Mouse (Mus musculus): Measurements from ENCODE around the gene Atn1. TPM values are rescaled to one million over a fixed set of nuclear protein-coding genes. Genes with fewer than 3 reads are reported as not detected.

Atn1 gene
- polyA plus RNA-seq, 1 experiment from 2014 or later = 21.0 TPM

- Histone ChIP-seq H3K27me3 (no peaks in the 10 kb centered on the region), H3K9ac (no peak overlapping the region), H3K36me3 (peaks cover 9% of the 10 kb centered on the region), H3K27ac (replicated peaks) (peak overlapping the region; percentile 51), H3K9me3 (replicated peaks) (no peaks in the 10 kb centered on the region), H3K4me3 (replicated peaks) (no peak overlapping the region), H3K4me1 (peaks cover 14% of the 10 kb centered on the region; the same call in 1 of the 2 replicates), H3K4me2 (replicated peaks) (no peak overlapping the region)
- WGBS = 74% methylated on average over 15 of the region's 15 CpGs
- peak; percentile 53; the same call in 1 of the 2 replicates for ATAC-seq (ENCODE audit: insufficient number of reproducible peaks, low FRiP score, low TSS enrichment, low read depth)
Observed at GRCm38 (mm10) chr6:124694166-124694955, 62.0 kb downstream of the Atn1 start.

DNA sequence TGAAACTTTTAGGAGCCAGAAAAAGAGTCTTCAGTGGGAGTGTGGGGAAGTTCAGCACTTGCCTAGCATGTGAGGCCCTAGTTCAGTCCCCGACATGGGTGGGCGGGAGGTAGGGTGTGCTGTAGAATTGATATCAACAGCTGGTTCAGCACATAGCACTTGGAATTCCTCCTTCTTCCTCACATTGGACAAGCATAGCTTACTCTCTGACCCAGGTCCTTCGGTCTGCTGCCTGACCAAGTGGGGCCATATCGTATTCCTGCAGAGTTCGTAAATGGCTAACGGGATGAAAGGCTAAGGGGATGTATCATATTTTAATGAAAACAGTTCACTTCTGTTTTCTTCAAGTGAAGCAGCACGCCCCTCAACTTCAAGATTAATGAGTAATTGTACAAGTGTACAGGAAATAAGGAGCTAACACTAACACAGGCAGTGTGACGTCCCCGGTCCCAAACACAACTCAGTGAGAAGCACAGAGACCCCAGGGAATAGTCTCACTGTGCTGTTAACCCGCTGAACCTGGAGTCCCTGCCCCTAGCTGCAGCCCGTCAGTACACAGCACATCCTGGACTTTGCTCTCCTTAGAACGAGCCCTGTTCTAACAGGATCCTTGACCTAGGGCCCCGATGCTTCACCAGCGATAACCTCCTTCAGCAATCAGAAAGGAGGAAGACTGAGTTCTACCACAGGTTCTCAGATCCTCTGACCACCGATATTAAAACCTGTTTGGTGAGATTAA, 62.9 kb downstream of the Atn1 start:
- Histone ChIP-seq H3K9me3 (replicated peaks) (no peaks in the 10 kb centered on the region), H3K9ac (no peak overlapping the region), H3K36me3 (no peaks in the 10 kb centered on the region), H3K4me3 (replicated peaks) (no peak overlapping the region), H3K27me3 (no peaks in the 10 kb centered on the region), H3K27ac (replicated peaks) (0 out of 2 replicates have a peak overlapping the region, but pooled peaks have one; percentile 51), H3K4me1 (peaks cover 14% of the 10 kb centered on the region; the same call in 1 of the 2 replicates), H3K4me2 (replicated peaks) (no peak overlapping the region)
- no peak for ATAC-seq (ENCODE audit: insufficient number of reproducible peaks, low FRiP score, low TSS enrichment, low read depth)
- WGBS = 64% methylated on average over 15 of the region's 15 CpGs

MicroRNAs encoded within 50 kb of the gene (microRNA counts, 519-probe panel; counts per million panel counts)
- microRNA mmu-miR-141 (3,287 counts per million, percentile 79 among the panel's probes with 10 or more counts), microRNA mmu-miR-200c (3,782 counts per million, percentile 88 among the panel's probes with 10 or more counts)

Small RNA genes within 50 kb of the gene (microRNA-seq; reads per million reads assigned to microRNA genes)
- gene Mir141 (ENCODE audit: borderline number of aligned reads) (1,593 reads per million, percentile 81 among the genes with 10 or more reads in this experiment), gene Mir200c (ENCODE audit: borderline number of aligned reads) (11,995 reads per million, percentile 95 among the genes with 10 or more reads in this experiment)

Other genes starting within 250 kb of the Atn1 start
- 5.1 and 6.1 TPM in 2 replicates for gene C1ra, start 244.1 kb downstream of the Atn1 start, polyA plus RNA-seq (2015; fragmentation: Nextera tagmentation; extraction: Ambion mirVana)
- gene C1s1, start 214.2 kb downstream of the Atn1 start, polyA plus RNA-seq (2015; fragmentation: Nextera tagmentation; extraction: Ambion mirVana) = 5.7 and 9.0 TPM in 2 replicates
- not detected in 2 replicates for gene C1rb, start 186.2 kb downstream of the Atn1 start, polyA plus RNA-seq (2015; fragmentation: Nextera tagmentation; extraction: Ambion mirVana)
- 0.14 and 0.21 TPM in 2 replicates for gene C1s2, start 120.4 kb downstream of the Atn1 start, polyA plus RNA-seq (2015; fragmentation: Nextera tagmentation; extraction: Ambion mirVana)
- gene Lpcat3, start 93.5 kb downstream of the Atn1 start, polyA plus RNA-seq (2015; fragmentation: Nextera tagmentation; extraction: Ambion mirVana) = 56.0 and 56.1 TPM in 2 replicates
- 171 and 186 TPM in 2 replicates for gene Emg1, start 44.3 kb downstream of the Atn1 start, polyA plus RNA-seq (2015; fragmentation: Nextera tagmentation; extraction: Ambion mirVana)
- 301 and 317 TPM in 2 replicates for gene Phb2, start 44.2 kb downstream of the Atn1 start, polyA plus RNA-seq (2015; fragmentation: Nextera tagmentation; extraction: Ambion mirVana)
- 19.9 and 20.2 TPM in 2 replicates for gene Ptpn6, start 17.8 kb downstream of the Atn1 start, polyA plus RNA-seq (2015; fragmentation: Nextera tagmentation; extraction: Ambion mirVana)
- 416 TPM in 2 replicates for gene Grcc10, start 15.2 kb downstream of the Atn1 start, polyA plus RNA-seq (2015; fragmentation: Nextera tagmentation; extraction: Ambion mirVana)
- gene Gm45234, start 503 bp downstream of the Atn1 start, polyA plus RNA-seq (2015; fragmentation: Nextera tagmentation; extraction: Ambion mirVana) = not detected in 2 replicates
- gene Eno2, start 13.1 kb upstream of the Atn1 start, polyA plus RNA-seq (2015; fragmentation: Nextera tagmentation; extraction: Ambion mirVana) = 11.8 and 12.7 TPM in 2 replicates
- 26.7 and 47.5 TPM in 2 replicates for gene Lrrc23, start 23.2 kb upstream of the Atn1 start, polyA plus RNA-seq (2015; fragmentation: Nextera tagmentation; extraction: Ambion mirVana)
- 16.4 and 17.5 TPM in 2 replicates for gene Spsb2, start 52.1 kb upstream of the Atn1 start, polyA plus RNA-seq (2015; fragmentation: Nextera tagmentation; extraction: Ambion mirVana)
- gene Tpi1, start 57.8 kb upstream of the Atn1 start, polyA plus RNA-seq (2015; fragmentation: Nextera tagmentation; extraction: Ambion mirVana) = 779 and 809 TPM in 2 replicates
- 140 and 141 TPM in 2 replicates for gene Usp5, start 73.0 kb upstream of the Atn1 start, polyA plus RNA-seq (2015; fragmentation: Nextera tagmentation; extraction: Ambion mirVana)
- gene Cdca3, start 73.0 kb upstream of the Atn1 start, polyA plus RNA-seq (2015; fragmentation: Nextera tagmentation; extraction: Ambion mirVana) = 128 and 138 TPM in 2 replicates
- 2.0 and 2.1 TPM in 2 replicates for gene Gnb3, start 83.8 kb upstream of the Atn1 start, polyA plus RNA-seq (2015; fragmentation: Nextera tagmentation; extraction: Ambion mirVana)
- gene P3h3, start 101.2 kb upstream of the Atn1 start, polyA plus RNA-seq (2015; fragmentation: Nextera tagmentation; extraction: Ambion mirVana) = 55.9 and 57.6 TPM in 2 replicates
- gene Gpr162, start 107.5 kb upstream of the Atn1 start, polyA plus RNA-seq (2015; fragmentation: Nextera tagmentation; extraction: Ambion mirVana) = 2.6 and 3.4 TPM in 2 replicates
- 0.36 and 0.60 TPM in 2 replicates for gene Cd4, start 131.7 kb upstream of the Atn1 start, polyA plus RNA-seq (2015; fragmentation: Nextera tagmentation; extraction: Ambion mirVana)
- 2.8 and 4.0 TPM in 2 replicates for gene Lag3, start 155.2 kb upstream of the Atn1 start, polyA plus RNA-seq (2015; fragmentation: Nextera tagmentation; extraction: Ambion mirVana)
- 355 and 368 TPM in 2 replicates for gene Ptms, start 163.6 kb upstream of the Atn1 start, polyA plus RNA-seq (2015; fragmentation: Nextera tagmentation; extraction: Ambion mirVana)
- gene Mlf2, start 174.9 kb upstream of the Atn1 start, polyA plus RNA-seq (2015; fragmentation: Nextera tagmentation; extraction: Ambion mirVana) = 373 and 388 TPM in 2 replicates
- gene Cops7a, start 209.0 kb upstream of the Atn1 start, polyA plus RNA-seq (2015; fragmentation: Nextera tagmentation; extraction: Ambion mirVana) = 144 and 150 TPM in 2 replicates
- 11.3 and 13.7 TPM in 2 replicates for gene Pianp, start 240.2 kb upstream of the Atn1 start, polyA plus RNA-seq (2015; fragmentation: Nextera tagmentation; extraction: Ambion mirVana)

Data from embryonic facial prominence, embryonic 15.5 days (tissue).